Mouse (Mus musculus): ENCODE measurements around the gene Nectin4.

GRCm38 (mm10) chr1:171432158-171432557 is 62.3 kb downstream of the Nectin4 start:
- no peak for TF ChIP-seq CEBPB (IDR thresholded peaks at IDR 0.05; ENCODE audit: insufficient read depth, poor library complexity, severe bottlenecking)
- TF ChIP-seq MAX (IDR thresholded peaks at IDR 0.05; ENCODE audit: low read depth), result no peak
- no peak for TF ChIP-seq POLR2A (IDR thresholded peaks at IDR 0.05; ENCODE audit: insufficient read length, low read depth)
- TF ChIP-seq MYOG (IDR thresholded peaks at IDR 0.05; ENCODE audit: control insufficient read depth in 1 of 3, insufficient read depth in 1 of 3, insufficient read length in 2 of 3, low read depth in 2 of 3), result no peak
- no peak for TF ChIP-seq MYOD1 (IDR thresholded peaks at IDR 0.05; ENCODE audit: control insufficient read depth in 1 of 3, insufficient read length in 2 of 3, low read depth in 2 of 3)
- TF ChIP-seq E2F4 (IDR thresholded peaks at IDR 0.05; ENCODE audit: insufficient read depth), result no peak
- no peak for TF ChIP-seq TCF12 (IDR thresholded peaks at IDR 0.05; ENCODE audit: insufficient read depth, poor library complexity, severe bottlenecking)
- no peak for TF ChIP-seq TCF3 (IDR thresholded peaks at IDR 0.05; ENCODE audit: insufficient read length, low read depth)
